ENCODE assay signal across 9 mouse cellular contexts in genomic region chr5:113516873-113517336, GRCm38 (mm10). TPM values are rescaled to one million over a fixed set of nuclear protein-coding genes. Genes with fewer than 3 reads are reported as not detected.
DNase-seq lines count a peak whose midpoint lies in the region; ATAC-seq and TF ChIP-seq lines count a peak whose summit lies in the region.
"Had no signal": no experiment of that assay in that cellular context is flagged by ENCODE, and none has a peak within 500 bp of the region (broad histone marks: within the 10 kb centered on the region; RNA-seq: fewer than 3 reads in every experiment).

No protein-coding gene starts in this region.

- no peak for DNase-seq in heart, postnatal 25 days (ENCODE audit: low spot score)
- peak; percentile 59 for DNase-seq in brain, embryonic 14.5 days (ENCODE audit: low read depth)
- DNase-seq in hindbrain, embryonic 11.5 days (ENCODE audit: low spot score) = peak; percentile 46
- DNase-seq in lung, postnatal 25 days (ENCODE audit: low spot score) = peak; percentile 1
- no peak for DNase-seq in layer of hippocampus, postnatal 10 days (ENCODE audit: low spot score in 2 of 2)
- DNase-seq in natural killer cell, adult 2 months (ENCODE audit: low spot score in 2 of 2) = no peak
- no peak for DNase-seq in left cerebral cortex, adult 11 months (ENCODE audit: low spot score)
- DNase-seq: right cerebral cortex, adult 18-20 months had no signal

- H3K4me2 ChIP-seq in heart, embryonic 11.5 days = peak overlapping the region; percentile 21; the same call in 1 of the 2 replicates
- no peak overlapping the region; the same call in 1 of the 2 replicates for H3K4me2 ChIP-seq in hindbrain, embryonic 11.5 days (replicated peaks; ENCODE audit: low read depth, low read length)

- TF ChIP-seq POLR2A in brain, embryonic 14.5 days (IDR thresholded peaks at IDR 0.05; ENCODE audit: borderline replicate concordance, extremely low read depth, insufficient read depth, insufficient read length, poor library complexity, severe bottlenecking) = no peak

- H3K9me3 ChIP-seq in heart, embryonic 11.5 days (replicated peaks; ENCODE audit: control insufficient read depth, low read length) = no peaks in the 10 kb centered on the region
- no peaks in the 10 kb centered on the region for H3K9me3 ChIP-seq in hindbrain, embryonic 11.5 days (ENCODE audit: control insufficient read depth, low read length)

- no peak for TF ChIP-seq CTCF in brain, embryonic 14.5 days (IDR thresholded peaks at IDR 0.05; ENCODE audit: borderline replicate concordance, extremely low read depth, insufficient read depth, insufficient read length)

- H3K4me3 ChIP-seq in heart, embryonic 11.5 days (ENCODE audit: low read depth, low read length) = no peak overlapping the region
- H3K4me3 ChIP-seq in hindbrain, embryonic 11.5 days (ENCODE audit: low read depth, low read length) = no peak overlapping the region

- no peak overlapping the region for H3K27ac ChIP-seq in heart, embryonic 11.5 days (ENCODE audit: low read depth, low read length)
- peak overlapping the region; percentile 65 for H3K27ac ChIP-seq in hindbrain, embryonic 11.5 days (ENCODE audit: low read depth, low read length)

- peaks cover 18% of the 10 kb centered on the region for H3K4me1 ChIP-seq in heart, embryonic 11.5 days (ENCODE audit: control insufficient read depth, insufficient read depth, low read length)
- no peaks in the 10 kb centered on the region; the same call in 1 of the 2 replicates for H3K4me1 ChIP-seq in hindbrain, embryonic 11.5 days (replicated peaks; ENCODE audit: control insufficient read depth, insufficient read depth, low read length)

- WGBS in heart, embryonic 11.5 days (ENCODE audit: insufficient replicate concordance) = 22% methylated on average over 14 of the region's 14 CpGs
- 23% methylated on average over 14 of the region's 14 CpGs for WGBS in hindbrain, embryonic 11.5 days

- intact Hi-C loops in heart, postnatal 25 days (cut with DNase I) = no loop called here

- H3K9ac ChIP-seq in heart, embryonic 11.5 days (ENCODE audit: low read depth, low read length) = no peak overlapping the region
- no peak overlapping the region for H3K9ac ChIP-seq in hindbrain, embryonic 11.5 days (ENCODE audit: low read depth, low read length)

- H3K27me3 ChIP-seq in heart, embryonic 11.5 days (ENCODE audit: control insufficient read depth, insufficient read depth, low read length) = no peaks in the 10 kb centered on the region
- no peaks in the 10 kb centered on the region for H3K27me3 ChIP-seq in hindbrain, embryonic 11.5 days (ENCODE audit: control insufficient read depth, insufficient read depth, low read length)

- no peaks in the 10 kb centered on the region for H3K36me3 ChIP-seq in heart, embryonic 11.5 days (ENCODE audit: control insufficient read depth, insufficient read depth, low read length)
- H3K36me3 ChIP-seq in hindbrain, embryonic 11.5 days (ENCODE audit: control insufficient read depth, insufficient read depth, low read length) = no peaks in the 10 kb centered on the region

- peak; percentile 40; the same call in 1 of the 2 replicates for ATAC-seq in heart, embryonic 11.5 days (replicated peaks; ENCODE audit: insufficient number of reproducible peaks, low FRiP score, low TSS enrichment)
- peak; percentile 63 for ATAC-seq in hindbrain, embryonic 11.5 days (ENCODE audit: low FRiP score)

RNA-seq across cellular contexts. Expression of gene Wscd2, which starts 26.8 kb away (rescaled TPM):
- 2.4 and 3.4 TPM in 2 replicates for polyA plus RNA-seq in heart, embryonic 11.5 days (2014; fragmentation: Nextera tagmentation; extraction: Ambion mirVana)
- under 1 TPM; 0.34 to 0.36 TPM for total RNA-seq in heart, postnatal 25 days (2021)
- 9.2 and 13.5 TPM in 2 replicates for polyA plus RNA-seq in brain, embryonic 14.5 days (2012; rRNA removed)
- 7.7 and 8.5 TPM in 2 replicates for polyA plus RNA-seq in hindbrain, embryonic 11.5 days (2014; fragmentation: Nextera tagmentation; extraction: Ambion mirVana)
- 10 to 100 TPM; 58.0 to 63.4 TPM for total RNA-seq in layer of hippocampus, postnatal 10 days (2021)

Comparison
In these comparisons a context has a peak if more than half of its experiments do, and no peak if none do; other contexts are left out.
1. DNase-seq: peak in brain, embryonic 14.5 days (single experiment), hindbrain, embryonic 11.5 days (single experiment) and lung, postnatal 25 days (single experiment); none in heart, postnatal 25 days (single experiment), layer of hippocampus, postnatal 10 days (0 of 2), natural killer cell, adult 2 months (0 of 2) and left cerebral cortex, adult 11 months (single experiment).